Mouse (Mus musculus) kidney, adult 2 months (tissue): ENCODE results near the gene Agfg2.

Source experiments
- CTCF ChIP-seq: fragments of 200-500 bp; conservative IDR thresholded peaks from 2 replicates; pipeline ENCODE4 v1.5.1; 2011; ENCODE audit warnings: low read depth, mild to moderate bottlenecking, control low read depth, low read length, moderate library complexity, mixed read lengths; ENCODE audit not compliant: insufficient read depth, insufficient read length
- POLR2A ChIP-seq: fragments of 200-500 bp; IDR thresholded peaks from one replicate; pipeline ENCODE4 v1.6.1; 2011; ENCODE audit warnings: low read depth, low read length, control low read depth

DNA sequence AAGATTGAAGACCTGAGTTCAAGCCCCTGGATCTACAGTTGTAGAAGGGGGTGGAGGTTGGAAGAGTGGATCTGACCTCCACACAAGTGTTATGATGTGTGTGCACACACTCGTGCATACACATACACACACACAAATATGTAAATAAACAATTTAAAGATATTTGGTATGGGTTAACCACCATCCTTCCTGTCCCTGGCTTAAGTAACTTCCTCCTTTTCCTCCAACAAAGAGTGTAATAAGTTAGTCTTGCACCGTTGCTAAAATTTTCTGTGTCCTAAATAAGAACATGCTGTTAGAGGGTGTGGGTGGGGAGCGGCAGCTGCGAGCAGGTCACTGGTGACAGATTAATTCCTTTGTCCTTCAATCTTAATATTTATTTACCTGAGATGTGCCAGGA, 11.4 kb upstream of the Agfg2 start:
- TF ChIP-seq CTCF (no peak), POLR2A (no peak)
